Mouse (Mus musculus): ENCODE results near the gene Olig1.

The Olig1 gene

GRCm38 (mm10) chr16:91269468-91270211 lies at the start of gene Olig1:
TSS of gene Olig1 (plus strand) at chr16:91269772.
- DNase-seq (ENCODE audit: low spot score in 2 of 2) = no peak

GRCm38 (mm10) chr16:91222171-91222642 lies 47.4 kb upstream of the Olig1 start:
- DNase-seq (ENCODE audit: low spot score in 2 of 2) = no peak

- DNase-seq (ENCODE audit: low spot score in 2 of 2) = no peak
Measured at GRCm38 (mm10) chr16:91222643-91223271, 46.8 kb upstream of the Olig1 start.

GRCm38 (mm10) chr16:91223327-91224067 lies 46.1 kb upstream of the Olig1 start:
- DNase-seq (ENCODE audit: low spot score in 2 of 2) = no peak

GRCm38 (mm10) chr16:91224068-91224402 lies 45.5 kb upstream of the Olig1 start:
- no peak for DNase-seq (ENCODE audit: low spot score in 2 of 2)

- no peak for DNase-seq (ENCODE audit: low spot score in 2 of 2)
Measured at GRCm38 (mm10) chr16:91224481-91225232, 44.9 kb upstream of the Olig1 start.

- DNase-seq (ENCODE audit: low spot score in 2 of 2) = no peak
Measured at GRCm38 (mm10) chr16:91225233-91226037, 44.1 kb upstream of the Olig1 start, which contains the start of gene Olig2. TSS of gene Olig2 (plus strand) at chr16:91225457.

GRCm38 (mm10) chr16:91226038-91226882 lies 43.3 kb upstream of the Olig1 start:
- DNase-seq (ENCODE audit: low spot score in 2 of 2) = no peak

GRCm38 (mm10) chr16:91226883-91227759 lies 42.5 kb upstream of the Olig1 start:
- no peak for DNase-seq (ENCODE audit: low spot score in 2 of 2)

- no peak for DNase-seq (ENCODE audit: low spot score in 2 of 2)
Measured at GRCm38 (mm10) chr16:91227760-91228043, 41.9 kb upstream of the Olig1 start.

GRCm38 (mm10) chr16:91228238-91229071 lies 41.1 kb upstream of the Olig1 start:
- DNase-seq (ENCODE audit: low spot score in 2 of 2) = no peak

GRCm38 (mm10) chr16:91229072-91229348 lies 40.6 kb upstream of the Olig1 start:
- DNase-seq (ENCODE audit: low spot score in 2 of 2) = no peak

GRCm38 (mm10) chr16:91229643-91230042 lies 39.9 kb upstream of the Olig1 start:
- DNase-seq (ENCODE audit: low spot score in 2 of 2) = no peak

- DNase-seq (ENCODE audit: low spot score in 2 of 2) = no peak
Measured at GRCm38 (mm10) chr16:91231781-91232469, 37.6 kb upstream of the Olig1 start.

GRCm38 (mm10) chr16:91232470-91233240 lies 36.9 kb upstream of the Olig1 start:
- DNase-seq (ENCODE audit: low spot score in 2 of 2) = no peak

- DNase-seq (ENCODE audit: low spot score in 2 of 2) = no peak
Measured at GRCm38 (mm10) chr16:91233241-91233944, 36.2 kb upstream of the Olig1 start.

GRCm38 (mm10) chr16:91239024-91239423 lies 30.5 kb upstream of the Olig1 start:
- DNase-seq (ENCODE audit: low spot score in 2 of 2) = no peak

Measured in spleen, postnatal 4 days (tissue).